Mouse (Mus musculus): Measurements from ENCODE around the gene Slbp. TPM values are rescaled to one million over a fixed set of nuclear protein-coding genes. Genes with fewer than 3 reads are reported as not detected.

Slbp gene
- polyA plus RNA-seq (2021), result 77.3 TPM

DNA sequence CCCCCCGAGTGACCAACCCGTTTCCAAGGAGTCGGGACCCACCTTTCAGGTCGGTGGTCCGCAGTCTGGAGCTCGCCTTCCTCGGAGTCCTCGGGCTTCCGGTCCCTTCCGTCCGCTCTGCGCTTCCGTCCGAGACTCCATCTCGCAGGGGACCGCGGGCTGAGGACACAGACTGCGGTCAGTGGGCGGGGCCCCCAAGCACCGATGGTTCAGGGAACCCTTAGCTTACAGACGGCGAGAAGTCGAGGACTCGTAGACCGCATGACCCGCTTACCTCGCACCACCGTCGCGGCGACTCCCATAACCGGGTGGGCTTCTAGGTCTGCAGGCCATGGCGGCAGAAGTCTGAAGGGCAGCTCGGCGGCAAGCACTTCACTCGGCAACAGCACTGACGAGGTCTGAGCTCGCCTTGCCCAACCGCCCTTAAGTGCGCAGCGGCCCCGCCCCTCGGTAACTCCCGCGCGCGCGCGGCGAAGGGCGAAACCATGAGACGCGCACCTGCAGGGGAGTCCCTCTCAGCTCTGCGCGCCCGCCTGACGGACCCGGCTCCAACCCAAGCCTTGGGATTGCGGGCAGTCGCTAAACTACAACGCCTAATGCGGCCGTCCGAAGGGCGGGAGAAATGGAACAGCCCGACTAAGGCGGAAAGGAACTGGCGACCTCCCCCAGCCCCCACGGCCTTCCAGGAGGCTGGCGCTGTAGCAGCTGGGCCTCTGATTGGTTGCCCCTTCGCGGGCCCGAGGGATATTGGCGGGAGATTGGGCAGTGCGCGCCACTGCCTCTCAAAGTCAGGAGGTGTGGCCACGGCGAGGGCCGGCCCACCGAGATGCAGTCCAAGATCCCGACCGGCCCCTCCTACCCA lies at the start of gene Slbp:
TSS of gene Slbp (minus strand) at position 654 of the 862 bp plus-strand sequence.
- CTCF ChIA-PET, result interaction anchor here (1.0 to 4.0 kb wide), 4 partner anchors 11 to 24 kb away, joined by 3 to 17 read pairs (median 6); no protein-coding TSS in a partner anchor
- TF ChIP-seq CTCF (IDR thresholded peaks at IDR 0.05), result no peak
- in situ Hi-C loops (cut with MboI; ENCODE audit: low pct_unique_long_range_greater_than_20kb), result no loop called here
- POLR2A ChIA-PET, result interaction anchor here (1.5 to 1.8 kb wide), 3 partner anchors 11 to 22 kb away, joined by 3 to 9 read pairs (median 4); partner anchors contain the start of genes Fam53a and Gm9903
- H3K27me3 ChIP-seq, result no peaks in the 10 kb centered on the region
- ATAC-seq (peak; percentile 91), DNase-seq (ENCODE audit: low read depth, low spot score) (peak; percentile 90)

DNA sequence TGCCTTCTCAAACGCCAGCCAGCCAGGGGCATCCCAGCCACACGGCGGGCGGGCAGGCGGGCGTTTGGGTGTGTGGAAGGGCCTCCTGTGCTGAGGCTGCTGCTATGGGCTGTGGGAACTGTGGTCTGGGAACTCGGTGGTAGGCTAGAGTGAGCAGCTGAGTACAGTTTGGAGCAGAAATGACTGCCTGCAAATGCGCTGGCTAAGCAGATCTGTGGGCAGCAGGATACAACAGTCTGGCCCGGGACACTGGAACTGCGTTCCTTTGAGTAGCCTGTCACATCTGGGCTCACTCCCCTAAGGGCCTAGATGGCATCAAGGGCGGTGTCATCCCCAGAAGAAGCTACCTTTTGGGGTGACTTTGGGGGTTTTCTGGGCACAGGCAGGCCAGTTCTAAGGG lies 49.5 kb upstream of the Slbp start:
- TF ChIP-seq CTCF (IDR thresholded peaks at IDR 0.05), result no peak
- in situ Hi-C loops (cut with MboI; ENCODE audit: low pct_unique_long_range_greater_than_20kb), result no loop called here
- ChIA-PET POLR2A (interaction anchor here (1.5 kb wide), 1 partner anchor 20 kb away, joined by 3 read pairs; the partner anchor contains the start of gene Fgfr3), CTCF (interaction anchor here (1.0 kb wide), 1 partner anchor 26 kb away, joined by 3 read pairs; no protein-coding TSS in a partner anchor)
- DNase-seq (ENCODE audit: low read depth, low spot score) (no peak), ATAC-seq (no peak)
- H3K27me3 ChIP-seq, result no peaks in the 10 kb centered on the region

DNA sequence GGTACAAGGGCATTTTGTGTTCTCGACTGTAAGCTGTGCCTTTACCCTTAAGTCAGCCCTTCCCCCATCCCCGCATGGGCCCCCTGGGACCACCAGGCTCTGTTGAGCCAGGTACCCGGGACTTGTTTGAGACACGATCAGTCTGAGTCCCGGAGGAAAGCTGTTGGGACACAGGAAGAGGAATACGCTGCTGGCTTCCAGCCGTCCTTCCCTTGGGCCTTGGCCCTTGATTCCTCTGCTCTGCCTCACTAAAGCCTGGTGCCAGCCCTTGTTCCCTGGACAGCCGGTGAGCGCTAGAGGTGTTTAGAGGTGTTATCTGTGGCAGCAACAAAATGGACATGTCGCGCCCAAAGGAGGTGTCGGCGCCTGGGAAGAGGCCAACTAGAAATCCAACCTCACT lies 47.6 kb upstream of the Slbp start:
- DNase-seq (ENCODE audit: low read depth, low spot score) (no peak), ATAC-seq (no peak)
- in situ Hi-C loops (cut with MboI; ENCODE audit: low pct_unique_long_range_greater_than_20kb), result no loop called here
- CTCF ChIA-PET, result no interaction called here
- POLR2A ChIA-PET, result no interaction called here
- no peaks in the 10 kb centered on the region for H3K27me3 ChIP-seq
- no peak for TF ChIP-seq CTCF (IDR thresholded peaks at IDR 0.05)

DNA sequence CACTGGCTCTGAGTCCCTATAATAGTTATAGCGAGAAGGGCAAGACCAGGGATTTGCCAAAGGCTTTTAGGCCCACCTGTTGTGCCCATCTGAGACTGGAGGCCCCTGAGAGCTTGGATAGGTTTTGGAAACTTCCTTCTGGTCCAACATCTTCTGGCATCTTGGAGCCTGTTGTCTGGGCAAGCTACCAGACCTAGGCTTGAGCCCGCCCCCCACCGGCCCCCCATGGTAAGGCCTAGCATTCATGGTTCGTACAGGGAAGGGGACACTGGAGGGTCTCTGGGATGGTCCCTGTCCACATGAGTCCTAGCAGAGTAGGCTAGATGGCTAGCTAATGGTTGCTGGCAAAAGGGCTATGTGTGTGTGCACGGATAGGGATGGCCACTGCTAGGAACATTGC lies 46.3 kb upstream of the Slbp start:
- ChIA-PET POLR2A (no interaction called here), CTCF (interaction anchor here (1.5 kb wide), 1 partner anchor 20 kb away, joined by 5 read pairs; no protein-coding TSS in a partner anchor)
- ATAC-seq (no peak), DNase-seq (ENCODE audit: low read depth, low spot score) (no peak)
- no peaks in the 10 kb centered on the region for H3K27me3 ChIP-seq
- in situ Hi-C loops (cut with MboI; ENCODE audit: low pct_unique_long_range_greater_than_20kb), result no loop called here
- TF ChIP-seq CTCF (IDR thresholded peaks at IDR 0.05), result no peak

DNA sequence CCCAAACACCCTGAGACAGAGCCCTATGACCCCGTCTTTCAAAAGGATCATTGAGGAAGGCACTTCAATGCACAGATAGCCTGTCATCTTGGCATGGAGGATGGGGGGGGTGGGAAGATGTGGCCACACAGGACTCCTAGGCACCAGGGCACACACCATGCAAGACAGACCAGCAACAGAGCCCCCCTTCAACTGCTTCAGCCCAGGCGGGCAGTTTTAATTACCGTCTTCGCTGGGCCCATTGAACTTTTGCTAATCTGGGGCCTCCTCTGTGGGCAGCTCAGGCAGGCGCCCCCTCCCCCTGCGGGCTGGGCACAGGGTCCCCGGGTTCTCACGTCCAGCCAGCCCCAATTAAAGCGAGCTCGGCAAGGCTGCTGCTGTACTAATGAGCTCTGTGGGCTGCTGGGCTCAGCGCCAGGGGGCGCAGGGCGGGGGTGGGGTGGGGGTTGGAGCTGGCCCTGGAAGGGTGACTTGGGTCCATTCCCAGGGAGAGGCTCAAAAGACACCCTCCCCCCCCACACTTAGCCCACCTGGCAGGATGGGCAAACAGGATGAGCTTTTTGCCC lies 45.7 kb upstream of the Slbp start:
- no peaks in the 10 kb centered on the region for H3K27me3 ChIP-seq
- DNase-seq (ENCODE audit: low read depth, low spot score) (no peak), ATAC-seq (no peak)
- CTCF ChIA-PET, result interaction anchor here (1.5 kb wide), 1 partner anchor 19 kb away, joined by 5 read pairs; no protein-coding TSS in a partner anchor
- in situ Hi-C loops (cut with MboI; ENCODE audit: low pct_unique_long_range_greater_than_20kb), result no loop called here
- no peak for TF ChIP-seq CTCF (IDR thresholded peaks at IDR 0.05)
- POLR2A ChIA-PET, result no interaction called here

DNA sequence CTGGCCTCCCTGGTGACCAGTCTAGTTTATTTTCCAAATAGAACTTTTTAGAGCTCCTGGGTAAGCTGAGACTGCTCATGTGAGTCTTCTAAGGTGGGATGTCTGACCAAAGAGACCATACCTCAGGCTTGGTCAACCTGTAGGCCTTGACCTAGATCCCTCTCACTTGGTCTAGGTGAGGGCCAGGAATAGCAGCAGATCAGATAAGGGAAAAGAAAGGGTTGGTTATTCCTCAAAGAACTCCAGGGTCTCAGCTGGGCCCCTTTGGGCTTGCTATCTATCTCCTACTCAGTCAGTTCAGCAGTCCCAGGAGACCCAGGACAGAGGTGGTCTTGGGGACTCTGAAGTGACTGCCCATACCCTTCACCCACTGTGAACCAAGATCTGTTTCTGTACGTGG lies 45.2 kb upstream of the Slbp start:
- DNase-seq (ENCODE audit: low read depth, low spot score) (no peak), ATAC-seq (no peak)
- ChIA-PET POLR2A (no interaction called here), CTCF (no interaction called here)
- in situ Hi-C loops (cut with MboI; ENCODE audit: low pct_unique_long_range_greater_than_20kb), result no loop called here
- no peak for TF ChIP-seq CTCF (IDR thresholded peaks at IDR 0.05)
- H3K27me3 ChIP-seq, result no peaks in the 10 kb centered on the region

DNA sequence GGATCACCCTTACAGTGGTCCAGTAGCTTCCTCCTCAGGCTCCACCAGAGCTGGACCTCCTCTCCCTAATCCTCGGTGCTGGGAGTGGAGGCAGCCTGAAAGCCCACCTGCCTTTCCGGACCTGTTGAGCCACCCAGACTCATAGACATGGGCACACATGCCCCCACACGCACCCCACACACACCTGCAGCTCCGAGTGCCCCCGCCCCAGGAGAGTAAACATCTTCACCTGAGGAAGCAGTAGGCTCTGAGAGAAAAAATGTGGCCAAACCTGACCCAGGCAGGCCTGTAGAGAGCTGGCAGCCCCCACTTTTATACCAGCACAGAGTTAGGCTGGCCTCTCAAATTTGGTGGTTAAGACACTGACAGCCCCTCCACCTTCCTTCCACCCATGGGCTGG lies 44.1 kb upstream of the Slbp start:
- no peak for DNase-seq (ENCODE audit: low read depth, low spot score)
- no peaks in the 10 kb centered on the region for H3K27me3 ChIP-seq
- no peak for ATAC-seq
- ChIA-PET POLR2A (interaction anchor here (0.8 kb wide), 1 partner anchor 13 kb away, joined by 3 read pairs; no protein-coding TSS in a partner anchor), CTCF (interaction anchor here (0.9 to 2.7 kb wide), 3 partner anchors 11 to 20 kb away, joined by 3 to 13 read pairs (median 4); no protein-coding TSS in a partner anchor)
- in situ Hi-C loops (cut with MboI; ENCODE audit: low pct_unique_long_range_greater_than_20kb), result no loop called here
- no peak for TF ChIP-seq CTCF (IDR thresholded peaks at IDR 0.05)

DNA sequence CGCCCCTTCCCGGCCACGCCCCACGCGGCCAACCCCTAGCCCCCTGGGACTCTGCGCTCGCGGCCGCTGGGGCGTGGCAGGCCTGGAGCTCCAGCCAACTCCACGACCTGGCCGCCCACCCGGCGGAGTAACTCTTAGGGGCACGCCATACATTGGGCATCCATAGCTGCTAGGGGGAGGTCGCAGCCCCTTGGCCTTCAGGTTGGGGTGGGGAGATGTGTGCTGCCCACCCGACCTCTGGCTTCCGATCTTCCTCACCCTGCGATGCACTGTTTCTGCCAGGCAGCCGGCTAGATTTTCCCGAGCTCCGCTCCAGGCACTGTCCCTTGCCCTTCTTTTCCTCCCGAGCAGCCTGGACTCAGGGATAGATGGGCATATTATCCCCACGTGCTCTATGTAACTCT lies 43.3 kb upstream of the Slbp start:
- DNase-seq (ENCODE audit: low read depth, low spot score) (no peak), ATAC-seq (no peak)
- in situ Hi-C loops (cut with MboI; ENCODE audit: low pct_unique_long_range_greater_than_20kb), result no loop called here
- ChIA-PET CTCF (interaction anchor here (0.9 to 2.7 kb wide), 3 partner anchors 12 to 20 kb away, joined by 3 to 13 read pairs (median 4); no protein-coding TSS in a partner anchor), POLR2A (interaction anchor here (0.5 to 1.3 kb wide), 3 partner anchors 9 to 18 kb away, joined by 3 read pairs; no protein-coding TSS in a partner anchor)
- H3K27me3 ChIP-seq, result no peaks in the 10 kb centered on the region
- no peak for TF ChIP-seq CTCF (IDR thresholded peaks at IDR 0.05)

DNA sequence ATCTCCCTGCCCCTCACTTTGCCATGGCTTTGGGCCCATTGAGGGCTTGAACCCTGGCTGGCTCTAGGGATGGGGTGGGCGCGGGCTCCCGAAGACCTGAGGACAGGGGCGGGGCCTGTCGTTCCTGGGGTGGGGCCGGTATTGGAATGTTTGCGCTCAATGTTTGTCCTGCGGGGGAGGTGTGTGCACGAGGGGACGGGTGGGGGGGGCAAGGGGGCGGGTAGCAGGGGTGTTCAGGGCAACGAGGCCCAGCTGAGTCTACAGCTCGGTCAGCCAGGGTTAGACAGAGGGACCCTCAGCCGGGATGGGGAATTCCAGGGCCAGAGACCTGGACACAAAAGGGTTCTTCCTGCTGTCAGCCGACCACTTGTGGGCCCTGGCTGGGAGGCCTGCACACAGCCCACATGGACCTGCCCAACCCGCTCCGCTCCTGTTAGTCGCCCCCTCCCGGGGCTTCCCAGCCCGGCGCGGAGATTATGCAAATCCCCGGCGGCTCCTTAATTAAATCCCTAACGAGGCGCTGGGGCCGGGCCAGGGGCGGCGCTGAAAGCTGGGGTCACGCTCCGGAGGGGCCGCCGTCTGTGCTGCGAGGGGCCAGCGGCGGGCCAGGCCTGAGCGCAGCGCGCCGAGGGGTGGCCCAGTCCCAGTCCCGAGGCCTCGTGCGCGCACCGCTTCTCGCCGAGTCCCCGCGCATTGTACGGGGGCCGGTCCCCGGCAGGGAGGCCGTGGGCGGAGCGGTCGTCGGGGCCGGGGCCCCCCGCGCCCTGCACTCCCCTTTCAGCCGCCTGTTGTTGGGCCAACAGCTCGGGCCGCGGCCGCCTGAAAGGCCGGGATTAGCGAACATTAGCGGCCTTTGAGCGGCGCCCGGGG lies 42.7 kb upstream of the Slbp start:
- CTCF ChIA-PET, result interaction anchor here (0.9 to 2.7 kb wide), 2 partner anchors 12 kb away, joined by 4 to 13 read pairs; no protein-coding TSS in a partner anchor
- no peak for TF ChIP-seq CTCF (IDR thresholded peaks at IDR 0.05)
- ATAC-seq (no peak), DNase-seq (ENCODE audit: low read depth, low spot score) (no peak)
- H3K27me3 ChIP-seq, result no peaks in the 10 kb centered on the region
- POLR2A ChIA-PET, result interaction anchor here (0.5 to 1.3 kb wide), 3 partner anchors 10 to 18 kb away, joined by 3 read pairs; no protein-coding TSS in a partner anchor
- in situ Hi-C loops (cut with MboI; ENCODE audit: low pct_unique_long_range_greater_than_20kb), result no loop called here

DNA sequence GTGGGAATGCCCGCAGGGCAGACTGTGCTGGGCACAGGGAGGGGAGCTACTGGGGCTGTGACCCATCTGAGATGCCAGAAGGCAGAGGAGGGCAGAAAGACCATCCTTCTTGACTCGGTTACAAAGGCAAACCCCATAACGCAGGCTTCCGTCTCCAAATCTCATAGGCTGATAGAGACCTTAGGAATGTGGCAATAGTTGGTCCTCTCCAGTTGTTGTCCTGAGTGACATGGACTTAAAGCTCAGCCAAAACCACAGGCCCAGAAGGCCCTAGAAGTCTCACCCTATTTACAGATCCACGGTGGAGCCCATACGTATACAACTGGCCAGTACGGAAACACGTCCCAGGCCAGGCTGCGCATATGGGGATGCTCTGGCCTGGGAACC lies 42.1 kb upstream of the Slbp start:
- CTCF ChIA-PET, result interaction anchor here (1.6 to 2.7 kb wide), 2 partner anchors 9 to 13 kb away, joined by 5 to 13 read pairs; no protein-coding TSS in a partner anchor
- POLR2A ChIA-PET, result no interaction called here
- in situ Hi-C loops (cut with MboI; ENCODE audit: low pct_unique_long_range_greater_than_20kb), result no loop called here
- DNase-seq (ENCODE audit: low read depth, low spot score), result no peak
- no peaks in the 10 kb centered on the region for H3K27me3 ChIP-seq
- TF ChIP-seq CTCF (IDR thresholded peaks at IDR 0.05), result no peak
- ATAC-seq, result no peak

Measured in Patski (cell line).